Mouse (Mus musculus) C2C12 (cell line): ENCODE measurements around the gene Edem3. TPM values are rescaled to one million over a fixed set of nuclear protein-coding genes. Genes with fewer than 3 reads are reported as not detected.

ENCODE experiments used
- H3K27me3 ChIP-seq: one replicate; pipeline ENCODE4 v1.6.1; 2011; ENCODE audit not compliant: control insufficient read depth, insufficient read depth, insufficient read length
- H3K36me3 ChIP-seq: one replicate; pipeline ENCODE4 v1.6.1; 2011; ENCODE audit not compliant: control insufficient read depth, insufficient read depth
- H3K4me3 ChIP-seq: one replicate; pipeline ENCODE4 v1.5.1; 2011; ENCODE audit warnings: mild to moderate bottlenecking, control low read depth; ENCODE audit not compliant: poor library complexity, insufficient read depth, severe bottlenecking
- H3K79me2 ChIP-seq: one replicate; pipeline ENCODE4 v1.6.1; 2011; ENCODE audit not compliant: control insufficient read depth, insufficient read depth
- H3K79me3 ChIP-seq: one replicate; pipeline ENCODE4 v1.6.1; 2011; ENCODE audit warnings: low read depth, control low read depth
- H3ac ChIP-seq: one replicate; pipeline ENCODE3; 2011; ENCODE audit warnings: low read depth; ENCODE audit not compliant: control insufficient read depth, insufficient read length
- CEBPB ChIP-seq: IDR thresholded peaks from one replicate; pipeline ENCODE4 v1.6.1; 2011; ENCODE audit warnings: low read depth, mild to moderate bottlenecking, control low read depth, moderate library complexity
- CTCF ChIP-seq: IDR thresholded peaks from one replicate; pipeline ENCODE4 v1.5.1; 2011; ENCODE audit not compliant: control insufficient read depth, insufficient read depth, insufficient read length
- FOSL1 ChIP-seq: IDR thresholded peaks from one replicate; pipeline ENCODE4 v1.8.0; 2011; ENCODE audit warnings: mild to moderate bottlenecking, low read length; ENCODE audit not compliant: poor library complexity, insufficient read depth, severe bottlenecking
- MAX ChIP-seq: IDR thresholded peaks from one replicate; pipeline ENCODE4 v1.6.1; 2011; ENCODE audit warnings: mild to moderate bottlenecking, control low read depth
- MYOD1 ChIP-seq: IDR thresholded peaks from one replicate; pipeline ENCODE4 v1.6.1; 2011; ENCODE audit warnings: low read depth; ENCODE audit not compliant: control insufficient read depth, insufficient read length
- MYOG ChIP-seq: IDR thresholded peaks from one replicate; pipeline ENCODE4 v1.6.1; 2011; ENCODE audit not compliant: control insufficient read depth, insufficient read length; ENCODE audit errors: extremely low read depth
- USF1 ChIP-seq: IDR thresholded peaks from one replicate; pipeline ENCODE4 v1.6.1; 2011; ENCODE audit warnings: low read depth, mild to moderate bottlenecking, control low read depth, moderate library complexity
- polyA plus RNA-seq: library from polyadenylated mRNA; unstranded; fragments of >200 nt; fragmentation: generic; extraction: Trizol; gene quantifications from one replicate; pipeline ENCODE4 v1.2.1, GENCODE M21; 2012; ENCODE audit warnings: missing spikeins

Gene Edem3
- polyA plus RNA-seq, 1 experiment: 4.1 TPM

DNA sequence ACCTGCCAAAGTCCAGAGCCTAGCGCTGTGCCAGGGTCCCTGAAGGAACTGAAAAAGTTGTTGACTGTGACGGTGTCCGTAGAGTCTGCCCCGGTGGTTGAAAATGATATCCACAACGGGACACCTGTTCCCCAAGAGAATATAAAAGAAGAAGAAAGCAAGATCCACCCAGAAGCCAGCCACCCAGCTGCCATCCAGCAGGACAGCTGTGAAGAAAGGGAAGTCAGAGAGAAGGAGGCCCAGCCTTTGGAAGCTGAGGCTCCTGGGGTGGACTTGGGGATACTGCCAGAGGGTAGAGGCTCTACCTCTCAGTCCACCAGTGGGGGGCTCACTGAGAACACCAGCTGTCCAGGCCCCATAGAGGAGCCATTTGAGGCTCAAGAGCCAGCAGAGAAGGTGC is 37.5 kb upstream of the Edem3 start:
- Histone ChIP-seq H3ac (no peak overlapping the region), H3K36me3 (no peaks in the 10 kb centered on the region), H3K27me3 (no peaks in the 10 kb centered on the region), H3K79me3 (no peaks in the 10 kb centered on the region), H3K4me3 (no peak overlapping the region), H3K79me2 (no peaks in the 10 kb centered on the region)
- no peak for TF ChIP-seq MYOD1
- TF ChIP-seq FOSL1: no peak
- no peak for TF ChIP-seq MYOG
- no peak for TF ChIP-seq CEBPB
- no peak for TF ChIP-seq MAX
- no peak for TF ChIP-seq USF1
- no peak for TF ChIP-seq CTCF

DNA sequence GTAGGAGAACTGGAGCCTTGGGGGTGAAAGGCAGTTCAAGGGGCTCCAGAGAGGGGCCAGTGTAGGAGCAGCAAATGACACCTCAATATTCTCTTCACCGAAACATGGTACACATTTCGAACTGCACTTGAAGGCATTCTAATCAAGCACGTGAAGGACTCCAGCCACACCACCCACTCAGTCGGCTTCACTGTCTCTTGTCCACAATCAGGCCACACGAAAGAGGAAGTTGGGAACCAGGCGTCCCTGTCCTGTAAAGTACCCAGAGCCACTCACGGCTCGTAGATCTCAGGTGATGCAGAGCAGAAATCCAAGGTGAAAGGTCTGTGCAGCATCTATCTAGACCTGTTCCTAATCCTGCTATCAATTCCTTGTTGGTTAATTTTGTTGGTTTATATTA is 36.6 kb upstream of the Edem3 start:
- Histone ChIP-seq H3K79me2 (no peaks in the 10 kb centered on the region), H3K27me3 (no peaks in the 10 kb centered on the region), H3K79me3 (no peaks in the 10 kb centered on the region), H3K36me3 (no peaks in the 10 kb centered on the region), H3K4me3 (no peak overlapping the region), H3ac (no peak overlapping the region)
- TF ChIP-seq MYOD1 (no peak), MYOG (no peak), MAX (no peak), CEBPB (no peak), CTCF (no peak), USF1 (no peak), FOSL1 (no peak)

GRCm38 (mm10) chr1:151719911-151720310 is 35.3 kb upstream of the Edem3 start:
- no peaks in the 10 kb centered on the region for H3K36me3 ChIP-seq
- no peak for TF ChIP-seq FOSL1
- TF ChIP-seq MYOD1: no peak
- no peak for TF ChIP-seq CEBPB
- TF ChIP-seq USF1: no peak
- TF ChIP-seq MYOG: no peak
- no peak for TF ChIP-seq CTCF
- no peak for TF ChIP-seq MAX
- no peaks in the 10 kb centered on the region for H3K79me2 ChIP-seq
- H3K79me3 ChIP-seq: no peaks in the 10 kb centered on the region
- no peak overlapping the region for H3ac ChIP-seq
- H3K4me3 ChIP-seq: no peak overlapping the region
- no peaks in the 10 kb centered on the region for H3K27me3 ChIP-seq

DNA sequence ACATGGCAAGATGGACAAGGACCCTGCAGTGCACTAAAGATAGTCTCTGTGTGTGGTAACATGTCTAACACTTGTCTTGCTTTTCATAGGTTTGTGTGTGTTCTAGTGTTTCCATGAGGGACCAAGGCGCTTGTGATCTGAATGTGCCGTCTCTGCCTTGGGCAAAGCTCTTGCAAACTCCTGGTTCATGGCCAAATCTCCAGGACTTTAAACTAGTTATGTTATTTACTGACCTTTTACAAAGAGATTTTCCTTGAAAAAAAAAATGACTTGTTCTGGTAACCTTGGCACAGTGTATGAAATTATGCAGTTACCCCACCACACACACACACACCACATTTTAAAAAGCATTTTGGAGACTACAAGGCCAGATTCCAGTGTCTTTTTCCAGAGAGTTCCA is 34.6 kb upstream of the Edem3 start:
- no peak for TF ChIP-seq MYOD1
- TF ChIP-seq CTCF: no peak
- no peak for TF ChIP-seq MAX
- no peak for TF ChIP-seq CEBPB
- no peak for TF ChIP-seq FOSL1
- TF ChIP-seq USF1: no peak
- TF ChIP-seq MYOG: no peak
- Histone ChIP-seq H3K36me3 (no peaks in the 10 kb centered on the region), H3ac (no peak overlapping the region), H3K27me3 (no peaks in the 10 kb centered on the region), H3K79me2 (no peaks in the 10 kb centered on the region), H3K4me3 (no peak overlapping the region), H3K79me3 (no peaks in the 10 kb centered on the region)

GRCm38 (mm10) chr1:151721357-151721983 is 33.7 kb upstream of the Edem3 start:
- Histone ChIP-seq H3ac (no peak overlapping the region), H3K4me3 (no peak overlapping the region), H3K36me3 (no peaks in the 10 kb centered on the region), H3K79me3 (no peaks in the 10 kb centered on the region), H3K27me3 (no peaks in the 10 kb centered on the region), H3K79me2 (no peaks in the 10 kb centered on the region)
- TF ChIP-seq MAX (no peak), MYOG (no peak), USF1 (no peak), CEBPB (no peak), MYOD1 (no peak)

DNA sequence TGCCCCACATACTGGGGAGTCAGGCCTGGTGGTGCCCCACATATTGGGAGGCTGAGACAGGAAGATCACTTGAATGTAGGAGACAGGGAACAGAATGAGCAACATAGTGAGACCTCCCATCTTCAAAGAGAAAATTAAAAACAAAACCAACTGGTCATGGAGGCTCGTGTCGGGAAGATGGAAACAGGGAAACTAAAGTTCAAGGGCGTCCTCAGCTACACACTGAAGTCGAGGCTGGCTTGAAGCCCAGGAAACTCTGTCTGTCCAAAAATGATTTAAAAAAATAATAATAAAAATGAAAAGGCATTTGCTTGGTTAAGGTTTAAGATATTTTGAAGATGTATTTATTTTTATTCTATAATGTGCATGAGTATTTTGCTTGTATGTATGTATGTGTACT is 31.4 kb upstream of the Edem3 start:
- no peaks in the 10 kb centered on the region for H3K79me2 ChIP-seq
- H3K4me3 ChIP-seq: no peak overlapping the region
- H3ac ChIP-seq: no peak overlapping the region
- no peaks in the 10 kb centered on the region for H3K27me3 ChIP-seq
- no peak for TF ChIP-seq MYOG
- no peaks in the 10 kb centered on the region for H3K36me3 ChIP-seq
- H3K79me3 ChIP-seq: no peaks in the 10 kb centered on the region
